In genomic region chr16:38902111-38902778, GRCm38 (mm10) we compare ENCODE assay signal across 8 mouse cellular contexts. TPM values are rescaled to one million over a fixed set of nuclear protein-coding genes. Genes with fewer than 3 reads are reported as not detected.
DNase-seq lines count a peak whose midpoint lies in the region; ATAC-seq and TF ChIP-seq lines count a peak whose summit lies in the region.

No protein-coding gene starts in this region.

- peak; percentile 93 for DNase-seq in ZHBTc4 (ENCODE audit: low read depth, low spot score)
- DNase-seq in cerebellum, postnatal 4 days (ENCODE audit: low spot score in 2 of 2) = peak; percentile 94 to 95
- DNase-seq in gastrocnemius, adult 8-10 months (ENCODE audit: low spot score in 2 of 2) = peak; percentile 67 to 81
- DNase-seq in hindbrain, postnatal 0 days (ENCODE audit: low spot score) = peak; percentile 92
- DNase-seq in left cerebral cortex, adult 18-20 months (ENCODE audit: low spot score in 2 of 2) = peak; percentile 93 to 94
- DNase-seq in right cerebral cortex, adult 18-20 months = peak; percentile 90
- DNase-seq in urinary bladder, postnatal 10 days (ENCODE audit: low spot score) = peak; percentile 68

- ATAC-seq in hindbrain, postnatal 0 days = peak; percentile 96
- peak; percentile 98 for ATAC-seq in megakaryocyte, adult 5-6 weeks (ENCODE audit: poor library complexity, severe bottlenecking)

- H3K27ac ChIP-seq in hindbrain, postnatal 0 days = peak overlapping the region; percentile 72

- under 1% methylated on average over 56 of the region's 71 CpGs for WGBS in hindbrain, postnatal 0 days

- no peaks in the 10 kb centered on the region for H3K36me3 ChIP-seq in hindbrain, postnatal 0 days (ENCODE audit: insufficient read depth, low read length)

- H3K9me3 ChIP-seq in hindbrain, postnatal 0 days (ENCODE audit: low read length) = no peaks in the 10 kb centered on the region

- H3K4me1 ChIP-seq in hindbrain, postnatal 0 days (ENCODE audit: insufficient read depth, low read length) = no peaks in the 10 kb centered on the region

- peak overlapping the region; percentile 79 for H3K4me2 ChIP-seq in hindbrain, postnatal 0 days (ENCODE audit: low read depth, low read length)

- no peaks in the 10 kb centered on the region for H3K27me3 ChIP-seq in hindbrain, postnatal 0 days (ENCODE audit: insufficient read depth, low read length)

- H3K4me3 ChIP-seq in hindbrain, postnatal 0 days (ENCODE audit: low read length) = peak overlapping the region; percentile 77

- peak overlapping the region; percentile 68 for H3K9ac ChIP-seq in hindbrain, postnatal 0 days (replicated peaks; ENCODE audit: low read length)

- peak; percentile 94 for TF ChIP-seq CTCF in hindbrain, postnatal 0 days (IDR thresholded peaks at IDR 0.05; ENCODE audit: low read depth)

RNA-seq across cellular contexts. Expression of gene Igsf11, which starts 9.8 kb away (rescaled TPM):
- total RNA-seq in gastrocnemius, adult 8-10 months (2022) = under 1 TPM; 0.08 to 0.19 (median 0.13) TPM
- total RNA-seq in hindbrain, postnatal 0 days (2014; rRNA removed) = 20.5 and 24.5 TPM in 2 replicates
- 4.9 and 5.8 TPM in 2 replicates for polyA plus RNA-seq in hindbrain, postnatal 0 days (2015; fragmentation: Nextera tagmentation; extraction: Ambion mirVana)
- total RNA-seq in left cerebral cortex, adult 18-20 months (2021) = 10 to 100 TPM; 39.0 to 41.5 TPM
- not detected in 2 replicates for total RNA-seq in megakaryocyte, adult 5-6 weeks (2015)
- total RNA-seq in megakaryocyte, adult 5-6 weeks (2017) = not detected in 2 replicates

Comparison
In these comparisons a context has a peak if more than half of its experiments do, and no peak if none do; other contexts are left out.
1. Peak in every context shown above with its lines: DNase-seq, ATAC-seq, H3K4me3 ChIP-seq and H3K27ac ChIP-seq.
2. RNA of gene Igsf11, which starts 9.8 kb away (total RNA-seq): 39.0 to 41.5 TPM in left cerebral cortex, adult 18-20 months and 20.5 to 24.5 TPM in hindbrain, postnatal 0 days; 0.08 to 0.19 TPM in gastrocnemius, adult 8-10 months and not detected in megakaryocyte, adult 5-6 weeks; every median in the first group is over 10 times any median in the second.